Mouse (Mus musculus) kidney, embryonic 14.5 days (tissue): ENCODE measurements around the gene Gm27027. TPM values are rescaled to one million over a fixed set of nuclear protein-coding genes. Genes with fewer than 3 reads are reported as not detected.

Experiments used
- ATAC-seq: fragments of 200-750 bp; cut with Nextera tagmentation; 2 replicates; pipeline ENCODE4 v1.8.0; 2017; ENCODE audit warnings: moderate number of reproducible peaks, mild to moderate bottlenecking, moderate TSS enrichment, moderate library complexity; ENCODE audit not compliant: low FRiP score, low TSS enrichment
- H3K27ac ChIP-seq: fragments of 300-500 bp; sonication (generic); 2 replicates; pipeline ENCODE4 v1.5.1; 2014; ENCODE audit warnings: low read depth, mild to moderate bottlenecking, low read length, moderate library complexity, mixed read lengths
- H3K27me3 ChIP-seq: fragments of 300-500 bp; sonication (generic); 2 replicates; pipeline ENCODE4 v1.6.1; 2014; ENCODE audit warnings: mild to moderate bottlenecking, low read length; ENCODE audit not compliant: control insufficient read depth, insufficient read depth
- H3K36me3 ChIP-seq: fragments of 300-500 bp; sonication (generic); 2 replicates; pipeline ENCODE4 v1.6.1; 2014; ENCODE audit warnings: low read length, mixed read lengths; ENCODE audit not compliant: control insufficient read depth, insufficient read depth
- H3K4me1 ChIP-seq: fragments of 300-500 bp; sonication (generic); 2 replicates; pipeline ENCODE4 v1.6.1; 2014; ENCODE audit warnings: low read length, mixed read lengths; ENCODE audit not compliant: control insufficient read depth, insufficient read depth
- H3K4me2 ChIP-seq: fragments of 300-500 bp; sonication (generic); replicated peaks from 2 replicates; pipeline ENCODE4 v1.6.1; 2014; ENCODE audit warnings: low read depth, mild to moderate bottlenecking, low read length
- H3K4me3 ChIP-seq: fragments of 300-500 bp; sonication (generic); 2 replicates; pipeline ENCODE4 v1.5.1; 2014; ENCODE audit warnings: mild to moderate bottlenecking, low read length
- H3K9ac ChIP-seq: fragments of 300-500 bp; sonication (generic); 2 replicates; pipeline ENCODE4 v1.6.1; 2014; ENCODE audit warnings: low read depth, mild to moderate bottlenecking, low read length, moderate library complexity
- H3K9me3 ChIP-seq: fragments of 300-500 bp; sonication (generic); 2 replicates; pipeline ENCODE4 v1.6.1; 2016; ENCODE audit warnings: low read length; ENCODE audit not compliant: control insufficient read depth
- WGBS: fragments of 180-500 bp; shearing (Covaris S2); extraction: QIAGEN DNeasy Blood & Tissue Kit; methylation state at CpG from one replicate; pipeline ENCODE4 v1.1.7; 2014; 5-methylcytosine and 5-hydroxymethylcytosine counted together
- polyA plus RNA-seq: library from polyadenylated mRNA; unstranded; fragments of >200 nt; fragmentation: Nextera tagmentation; extraction: Ambion mirVana; gene quantifications from 2 replicates; pipeline ENCODE4 v1.2.1, GENCODE M21; 2014

Gm27027 gene
- polyA plus RNA-seq, 1 experiment from 2014 or later = not detected

- Histone ChIP-seq H3K27ac (no peak overlapping the region), H3K9ac (no peak overlapping the region), H3K4me2 (no peak overlapping the region), H3K27me3 (no peaks in the 10 kb centered on the region), H3K4me3 (no peak overlapping the region), H3K9me3 (no peaks in the 10 kb centered on the region), H3K4me1 (peaks cover 5% of the 10 kb centered on the region; the same call in 1 of the 2 replicates), H3K36me3 (peaks cover 37% of the 10 kb centered on the region)
- no peak for ATAC-seq
- 69% methylated on average over 4 of the region's 4 CpGs for WGBS
These were observed 13.5 kb downstream of the Gm27027 start for GRCm38 (mm10) chr2:93982457-93983235.

- Histone ChIP-seq H3K4me3 (no peak overlapping the region), H3K4me2 (no peak overlapping the region), H3K36me3 (peaks cover 29% of the 10 kb centered on the region), H3K27me3 (no peaks in the 10 kb centered on the region), H3K9ac (no peak overlapping the region), H3K9me3 (no peaks in the 10 kb centered on the region), H3K27ac (no peak overlapping the region), H3K4me1 (peaks cover 17% of the 10 kb centered on the region)
- no peak for ATAC-seq
- 80% methylated on average over 7 of the region's 7 CpGs for WGBS
These were observed 16.7 kb downstream of the Gm27027 start for GRCm38 (mm10) chr2:93979249-93980120.

GRCm38 (mm10) chr2:93976436-93977252 is 19.5 kb downstream of the Gm27027 start:
- 3% methylated on average over 31 of the region's 37 CpGs for WGBS
- Histone ChIP-seq H3K9ac (peak overlapping the region; percentile 59), H3K27me3 (no peaks in the 10 kb centered on the region), H3K9me3 (no peaks in the 10 kb centered on the region), H3K4me1 (peaks cover 17% of the 10 kb centered on the region), H3K4me2 (peak overlapping the region; percentile 85), H3K36me3 (peaks cover 16% of the 10 kb centered on the region), H3K4me3 (peak overlapping the region; percentile 42), H3K27ac (peak overlapping the region; percentile 7; the same call in 1 of the 2 replicates)
- ATAC-seq = peak; percentile 80

GRCm38 (mm10) chr2:93975526-93976435 is 20.4 kb downstream of the Gm27027 start:
- no peak overlapping the region; the same call in 1 of the 2 replicates for H3K27ac ChIP-seq

GRCm38 (mm10) chr2:93975041-93975440 is 21.1 kb downstream of the Gm27027 start:
- no peaks in the 10 kb centered on the region for H3K27me3 ChIP-seq
- no peaks in the 10 kb centered on the region for H3K9me3 ChIP-seq
- WGBS = 56% methylated on average over 7 of the region's 7 CpGs
- no peak overlapping the region for H3K9ac ChIP-seq
- peaks cover 17% of the 10 kb centered on the region for H3K4me1 ChIP-seq
- H3K36me3 ChIP-seq = peaks cover under 1% of the 10 kb centered on the region; the same call in 1 of the 2 replicates
- H3K4me3 ChIP-seq = no peak overlapping the region
- no peak overlapping the region for H3K27ac ChIP-seq
- no peak for ATAC-seq
- H3K4me2 ChIP-seq = no peak overlapping the region

More at GRCm38 (mm10) chr2:93975526-93976435, 20.4 kb downstream of the Gm27027 start:
- Histone ChIP-seq H3K36me3 (peaks cover 7% of the 10 kb centered on the region), H3K4me3 (peak overlapping the region; percentile 42), H3K27me3 (no peaks in the 10 kb centered on the region), H3K4me1 (peaks cover 17% of the 10 kb centered on the region), H3K9ac (peak overlapping the region; percentile 59), H3K9me3 (no peaks in the 10 kb centered on the region), H3K4me2 (peak overlapping the region; percentile 85)
- no peak; the same call in none of the 2 replicates for ATAC-seq
- 23% methylated on average over 21 of the region's 21 CpGs for WGBS

GRCm38 (mm10) chr2:93971647-93972046 is 24.5 kb downstream of the Gm27027 start:
- Histone ChIP-seq H3K4me2 (no peak overlapping the region), H3K27me3 (no peaks in the 10 kb centered on the region), H3K9me3 (no peaks in the 10 kb centered on the region), H3K27ac (no peak overlapping the region), H3K36me3 (no peaks in the 10 kb centered on the region), H3K4me1 (peaks cover 10% of the 10 kb centered on the region), H3K9ac (no peak overlapping the region), H3K4me3 (no peak overlapping the region)
- WGBS = 78% methylated on average over 3 of the region's 3 CpGs
- ATAC-seq = no peak

GRCm38 (mm10) chr2:93964494-93965160 is 31.5 kb downstream of the Gm27027 start:
- Histone ChIP-seq H3K9ac (no peak overlapping the region), H3K4me3 (no peak overlapping the region), H3K27me3 (no peaks in the 10 kb centered on the region), H3K36me3 (no peaks in the 10 kb centered on the region), H3K4me1 (no peaks in the 10 kb centered on the region), H3K4me2 (no peak overlapping the region), H3K9me3 (no peaks in the 10 kb centered on the region), H3K27ac (no peak overlapping the region)
- WGBS = 57% methylated on average over 7 of the region's 7 CpGs
- ATAC-seq = no peak
